Mouse (Mus musculus) midbrain, embryonic 16.5 days (tissue): Measurements from ENCODE around the gene Rbfox2. TPM values are rescaled to one million over a fixed set of nuclear protein-coding genes. Genes with fewer than 3 reads are reported as not detected.

Experiments used
- ATAC-seq: fragments of 200-750 bp; cut with Nextera tagmentation; 2 replicates; pipeline ENCODE4 v1.8.0; 2017; ENCODE audit warnings: moderate TSS enrichment
- H3K27ac ChIP-seq: fragments of 300-500 bp; sonication (generic); 2 replicates; pipeline ENCODE4 v1.5.1; 2014; ENCODE audit warnings: mild to moderate bottlenecking, low read length, mixed read lengths
- H3K27me3 ChIP-seq: fragments of 300-500 bp; sonication (generic); 2 replicates; pipeline ENCODE4 v1.6.1; 2014; ENCODE audit warnings: low read depth, low read length, mixed read lengths; ENCODE audit not compliant: control insufficient read depth, insufficient read depth
- H3K36me3 ChIP-seq: fragments of 300-500 bp; sonication (generic); 2 replicates; pipeline ENCODE4 v1.6.1; 2014; ENCODE audit warnings: mild to moderate bottlenecking, low read length, moderate library complexity, mixed read lengths; ENCODE audit not compliant: control insufficient read depth, insufficient read depth
- H3K4me1 ChIP-seq: fragments of 300-500 bp; sonication (generic); 2 replicates; pipeline ENCODE4 v1.6.1; 2014; ENCODE audit warnings: mild to moderate bottlenecking, low read length, mixed read lengths; ENCODE audit not compliant: control insufficient read depth, insufficient read depth
- H3K4me2 ChIP-seq: fragments of 300-500 bp; sonication (generic); 2 replicates; pipeline ENCODE4 v1.6.1; 2014; ENCODE audit warnings: mild to moderate bottlenecking, low read length, mixed read lengths
- H3K4me3 ChIP-seq: fragments of 300-500 bp; sonication (generic); 2 replicates; pipeline ENCODE4 v1.5.1; 2014; ENCODE audit warnings: low read depth, mild to moderate bottlenecking, low read length, moderate library complexity, mixed read lengths
- H3K9ac ChIP-seq: fragments of 300-500 bp; sonication (generic); 2 replicates; pipeline ENCODE4 v1.6.1; 2014; ENCODE audit warnings: low read depth, low read length, mixed read lengths
- H3K9me3 ChIP-seq: fragments of 300-500 bp; sonication (generic); replicated peaks from 2 replicates; pipeline ENCODE4 v1.6.1; 2014; ENCODE audit warnings: mild to moderate bottlenecking, low read length, mixed read lengths; ENCODE audit not compliant: control insufficient read depth, poor library complexity, severe bottlenecking
- WGBS: fragments of 180-500 bp; shearing (Covaris S2); extraction: QIAGEN DNeasy Blood & Tissue Kit; methylation state at CpG from one replicate; pipeline ENCODE4 v1.1.7; 2014; 5-methylcytosine and 5-hydroxymethylcytosine counted together
- polyA plus RNA-seq: library from polyadenylated mRNA; unstranded; fragments of >200 nt; fragmentation: Nextera tagmentation; extraction: Ambion mirVana; gene quantifications from 2 replicates; pipeline ENCODE4 v1.2.1, GENCODE M21; 2015

Rbfox2 gene
- polyA plus RNA-seq, 1 experiment from 2014 or later: 165 TPM

GRCm38 (mm10) chr15:77029331-77029991, 277.3 kb downstream of the Rbfox2 start:
- Histone ChIP-seq H3K4me3 (no peak overlapping the region), H3K27ac (no peak overlapping the region), H3K4me1 (peaks cover 7% of the 10 kb centered on the region; the same call in 1 of the 2 replicates), H3K9me3 (no peaks in the 10 kb centered on the region), H3K36me3 (no peaks in the 10 kb centered on the region), H3K4me2 (no peak overlapping the region), H3K9ac (no peak overlapping the region), H3K27me3 (no peaks in the 10 kb centered on the region)
- ATAC-seq: peak; percentile 42; the same call in 1 of the 2 replicates
- 30% methylated on average over 7 of the region's 7 CpGs for WGBS

Other genes starting within 250 kb of the Rbfox2 start
- gene Apol7a, start 92.1 kb upstream of the Rbfox2 start, polyA plus RNA-seq: not detected in 2 replicates
- not detected in 2 replicates for gene Apol9a, start 104.1 kb upstream of the Rbfox2 start, polyA plus RNA-seq
- gene Apol7b, start 140.5 kb upstream of the Rbfox2 start, polyA plus RNA-seq: not detected in 2 replicates
- gene Apol10a, start 170.0 kb upstream of the Rbfox2 start, polyA plus RNA-seq: not detected in 2 replicates
- not detected in 2 replicates for gene Apol11a, start 201.3 kb upstream of the Rbfox2 start, polyA plus RNA-seq
- not detected in 2 replicates for gene Apol7c, start 226.3 kb upstream of the Rbfox2 start, polyA plus RNA-seq